Mouse (Mus musculus) CH12.LX (cell line): ENCODE measurements around the gene Agap1. TPM values are rescaled to one million over a fixed set of nuclear protein-coding genes. Genes with fewer than 3 reads are reported as not detected.

Experiments
- DNase-seq: peaks from one replicate; pipeline ENCODE4 v3.0.0-alpha.2; 2013; ENCODE audit errors: extremely low read depth
- H3K27ac ChIP-seq: 2 replicates; pipeline ENCODE4 v1.5.1; 2012; ENCODE audit warnings: low read depth, mild to moderate bottlenecking, control low read depth, moderate library complexity; ENCODE audit not compliant: insufficient read depth
- H3K27me3 ChIP-seq: replicated peaks from 2 replicates; pipeline ENCODE3; 2012; ENCODE audit warnings: inconsistent platforms
- H3K36me3 ChIP-seq, 2 experiments: replicated peaks in 1 of 2; 2 replicates each; pipeline versions ENCODE3 to v1.6.1; 2012; ENCODE audit warnings: inconsistent platforms in 1 of 2, low read length in 1 of 2, mild to moderate bottlenecking in 1 of 2, mixed read lengths in 1 of 2, moderate library complexity in 1 of 2; ENCODE audit not compliant: control insufficient read depth in 1 of 2, insufficient read depth in 1 of 2
- H3K4me1 ChIP-seq, 2 experiments: 2 replicates each; pipeline ENCODE4 v1.6.1; 2012; ENCODE audit warnings: inconsistent platforms in 1 of 2, moderate library complexity in 1 of 2; ENCODE audit not compliant: insufficient read depth in 2 of 2, control insufficient read depth in 1 of 2
- H3K4me2 ChIP-seq: 2 replicates; pipeline ENCODE4 v1.6.1; 2012; ENCODE audit warnings: low read depth, mild to moderate bottlenecking, control low read depth; ENCODE audit not compliant: poor library complexity, insufficient read depth, severe bottlenecking
- H3K4me3 ChIP-seq, 3 experiments: fragments of 150-350 bp in 1 of 3; sonication (generic) in 1 of 3; replicated peaks in 1 of 3; 2 replicates each; pipeline versions ENCODE3 to v1.5.1; 2011 to 2012; ENCODE audit warnings: low read depth in 2 of 3, low read length in 2 of 3, mild to moderate bottlenecking in 2 of 3, moderate library complexity in 2 of 3, control low read depth in 1 of 3, improper control_type of control experiment in 1 of 3, inconsistent platforms in 1 of 3, mixed read lengths in 1 of 3; ENCODE audit not compliant: poor library complexity in 1 of 3
- H3K79me2 ChIP-seq: replicated peaks from 2 replicates; pipeline ENCODE4 v1.6.1; 2012; ENCODE audit warnings: mild to moderate bottlenecking, moderate library complexity; ENCODE audit not compliant: control insufficient read depth, poor library complexity, insufficient read depth, severe bottlenecking; ENCODE audit errors: extremely low read depth
- H3K9ac ChIP-seq: 2 replicates; pipeline ENCODE4 v1.6.1; 2012; ENCODE audit warnings: low read depth, mild to moderate bottlenecking, control low read depth, moderate library complexity; ENCODE audit not compliant: insufficient read depth
- H3K9me3 ChIP-seq: replicated peaks from 2 replicates; pipeline ENCODE3; 2012; ENCODE audit warnings: low read length, inconsistent platforms, mixed read lengths
- BHLHE40 ChIP-seq: IDR thresholded peaks from 2 replicates; pipeline ENCODE4 v1.6.1; 2011; ENCODE audit warnings: mild to moderate bottlenecking, low read depth, low read length, improper control_type of control experiment
- CHD2 ChIP-seq: IDR thresholded peaks from 2 replicates; pipeline ENCODE4 v1.6.1; 2011; ENCODE audit warnings: low read length, improper control_type of control experiment
- CTCF ChIP-seq, 2 experiments: IDR thresholded peaks in 1 of 2; conservative IDR thresholded peaks in 1 of 2; 2 replicates each; pipeline ENCODE4 v1.5.1; 2011 to 2012; ENCODE audit warnings: low read depth in 2 of 2, low read length in 2 of 2, improper control_type of control experiment in 1 of 2, inconsistent platforms in 1 of 2, mild to moderate bottlenecking in 1 of 2, moderate library complexity in 1 of 2
- E2F4 ChIP-seq: IDR thresholded peaks from 2 replicates; pipeline ENCODE4 v1.6.1; 2011; ENCODE audit warnings: low read depth, low read length, improper control_type of control experiment; ENCODE audit not compliant: insufficient replicate concordance
- ELF1 ChIP-seq: IDR thresholded peaks from 2 replicates; pipeline ENCODE4 v1.6.1; 2014; ENCODE audit warnings: low read depth, mild to moderate bottlenecking, inconsistent platforms, low read length, improper control_type of control experiment
- EP300 ChIP-seq: IDR thresholded peaks from 2 replicates; pipeline ENCODE4 v1.6.1; 2011; ENCODE audit warnings: low read length, improper control_type of control experiment
- JUN ChIP-seq: IDR thresholded peaks from 2 replicates; pipeline ENCODE4 v1.6.1; 2011; ENCODE audit warnings: low read depth, mild to moderate bottlenecking, low read length, improper control_type of control experiment, moderate library complexity; ENCODE audit not compliant: insufficient read depth
- JUND ChIP-seq: conservative IDR thresholded peaks from 2 replicates; pipeline ENCODE4 v1.6.1; 2011; ENCODE audit warnings: low read depth, low read length, improper control_type of control experiment
- MAZ ChIP-seq: IDR thresholded peaks from 2 replicates; pipeline ENCODE4 v1.6.1; 2012; ENCODE audit warnings: low read depth, mild to moderate bottlenecking, inconsistent platforms, low read length, improper control_type of control experiment, moderate library complexity
- MXI1 ChIP-seq: IDR thresholded peaks from 2 replicates; pipeline ENCODE4 v1.6.1; 2011; ENCODE audit warnings: mild to moderate bottlenecking, low read depth, low read length, improper control_type of control experiment
- MYC ChIP-seq: IDR thresholded peaks from 2 replicates; pipeline ENCODE4 v1.6.1; 2011; ENCODE audit warnings: low read depth, mild to moderate bottlenecking, improper control_type of control experiment, low read length
- NELFE ChIP-seq: IDR thresholded peaks from 2 replicates; pipeline ENCODE4 v1.6.1; 2011; ENCODE audit warnings: low read depth, low read length, improper control_type of control experiment
- NRF1 ChIP-seq: IDR thresholded peaks from 2 replicates; pipeline ENCODE4 v1.6.1; 2014; ENCODE audit warnings: low read depth, mild to moderate bottlenecking, inconsistent platforms, low read length, improper control_type of control experiment, moderate library complexity
- PAX5 ChIP-seq: IDR thresholded peaks from 2 replicates; pipeline ENCODE4 v1.6.1; 2012; ENCODE audit warnings: low read length, inconsistent platforms, mixed read lengths
- RAD21 ChIP-seq: IDR thresholded peaks from 2 replicates; pipeline ENCODE4 v1.6.1; 2011; ENCODE audit warnings: low read depth, mild to moderate bottlenecking, low read length, improper control_type of control experiment, moderate library complexity
- RCOR1 ChIP-seq: conservative IDR thresholded peaks from 2 replicates; pipeline ENCODE4 v1.6.1; 2012; ENCODE audit warnings: low read depth, mild to moderate bottlenecking, inconsistent platforms, low read length, improper control_type of control experiment
- SMC3 ChIP-seq: IDR thresholded peaks from 2 replicates; pipeline ENCODE4 v1.6.1; 2011; ENCODE audit warnings: low read depth, low read length, improper control_type of control experiment
- TCF12 ChIP-seq: IDR thresholded peaks from 2 replicates; pipeline ENCODE4 v1.6.1; 2014; ENCODE audit warnings: low read depth, mild to moderate bottlenecking, inconsistent platforms, low read length, improper control_type of control experiment
- UBTF ChIP-seq: IDR thresholded peaks from 2 replicates; pipeline ENCODE4 v1.6.1; 2012; ENCODE audit warnings: low read depth, mild to moderate bottlenecking, inconsistent platforms, low read length, improper control_type of control experiment, moderate library complexity
- dilution Hi-C: fragments of 300-500 bp; cut with MboI; formaldehyde crosslinking; loops from 2 replicates; pipeline ENCODE4 v1.14.3; 2020; ENCODE audit warnings: low sequenced_read_pairs; ENCODE audit not compliant: extremely low pct_unique_long_range_greater_than_20kb, extremely low pct_ligation_motif_present
- in situ Hi-C: fragments of 300-500 bp; cut with MboI; formaldehyde crosslinking; loops from 3 replicates; pipeline ENCODE4 v1.14.3; 2019; ENCODE audit warnings: low sequenced_read_pairs, low pct_ligation_motif_present, low pct_unique_long_range_greater_than_20kb, mixed read lengths
- polyA plus RNA-seq: library from polyadenylated mRNA; unstranded; fragments of >175 nt; gene quantifications from 2 replicates; pipeline ENCODE4 v1.2.1, GENCODE M21; 2012; ENCODE audit warnings: low read depth; ENCODE audit not compliant: insufficient read length
- total RNA-seq, 2 experiments: library from RNA; depleted of rRNA; stranded (reverse); fragments of 300-350 nt in 1 of 2; fragments of >200 nt in 1 of 2; gene quantifications; 2 replicates each; pipeline ENCODE4 v1.2.3; 2012 to 2014

Agap1 gene
- total and polyA plus RNA-seq, 3 experiments = not detected

- Histone ChIP-seq H3K79me2 (no peaks in the 10 kb centered on the region), H3K27me3 (no peaks in the 10 kb centered on the region), H3K27ac (no peak overlapping the region), H3K4me2 (no peak overlapping the region), H3K4me1 (no peaks in the 10 kb centered on the region), H3K9me3 (peaks cover 93% of the 10 kb centered on the region), H3K4me3 (no peak overlapping the region), H3K9ac (no peak overlapping the region), H3K36me3 (no peaks in the 10 kb centered on the region)
- dilution Hi-C loops (no loop called here), in situ Hi-C loops (no loop called here)
- no peak for TF ChIP-seq NRF1
- TF ChIP-seq MXI1 = no peak
- TF ChIP-seq BHLHE40 = no peak
- TF ChIP-seq ELF1 = no peak
- no peak for TF ChIP-seq TCF12
- no peak for DNase-seq
Measured at GRCm38 (mm10) chr1:89622801-89623200, 168.2 kb downstream of the Agap1 start.

- Histone ChIP-seq H3K4me2 (no peak overlapping the region), H3K9ac (no peak overlapping the region), H3K27me3 (no peaks in the 10 kb centered on the region), H3K36me3 (no peaks in the 10 kb centered on the region), H3K9me3 (peaks cover 89% of the 10 kb centered on the region), H3K79me2 (no peaks in the 10 kb centered on the region), H3K27ac (no peak overlapping the region), H3K4me3 (no peak overlapping the region), H3K4me1 (no peaks in the 10 kb centered on the region)
- TF ChIP-seq E2F4 (no peak), ELF1 (no peak), JUN (no peak)
- no peak for DNase-seq
- in situ Hi-C loops (no loop called here), dilution Hi-C loops (no loop called here)
Measured at GRCm38 (mm10) chr1:89625312-89625711, 170.7 kb downstream of the Agap1 start.

- Histone ChIP-seq H3K4me3 (peak overlapping the region in 1 of 3 experiments; percentile 4), H3K79me2 (no peaks in the 10 kb centered on the region), H3K9ac (no peak overlapping the region), H3K4me2 (no peak overlapping the region), H3K27me3 (no peaks in the 10 kb centered on the region), H3K27ac (no peak overlapping the region), H3K9me3 (peaks cover 89% of the 10 kb centered on the region), H3K36me3 (no peaks in the 10 kb centered on the region), H3K4me1 (no peaks in the 10 kb centered on the region)
- TF ChIP-seq MAZ (no peak), MYC (no peak), CHD2 (no peak), E2F4 (no peak), RAD21 (no peak), PAX5 (no peak), JUND (no peak), NELFE (no peak), RCOR1 (no peak), SMC3 (no peak), EP300 (no peak), UBTF (no peak), CTCF (conservative IDR thresholded peaks at IDR 0.05 in 1 of 2, IDR thresholded peaks at IDR 0.05 in 1 of 2; ENCODE audit: low read depth in 2 of 2, low read length in 2 of 2) (no peak)
- DNase-seq = no peak
- in situ Hi-C loops = no loop called here
- dilution Hi-C loops = no loop called here
Measured at GRCm38 (mm10) chr1:89625967-89626366, 171.4 kb downstream of the Agap1 start.
